In the genomic region with DNA sequence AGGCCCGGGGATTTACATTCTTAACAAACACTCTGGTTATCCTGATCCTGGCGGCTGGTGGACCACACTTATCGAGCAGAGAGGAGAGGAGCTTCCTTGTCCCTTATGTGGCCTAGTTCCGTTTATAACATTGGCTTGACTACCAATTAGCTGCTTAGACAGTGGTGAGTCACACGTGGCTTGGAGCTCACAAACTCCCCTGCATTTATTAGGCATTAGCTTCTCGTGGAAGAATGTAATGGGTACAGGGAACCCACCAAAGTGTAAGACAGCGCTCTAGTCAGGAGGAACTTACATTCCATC, we compare ENCODE assay signal across 16 mouse cellular contexts.
DNase-seq lines count a peak whose midpoint lies in the region; ATAC-seq and TF ChIP-seq lines count a peak whose summit lies in the region.
"Had no signal": no experiment of that assay in that cellular context is flagged by ENCODE, and none has a peak within 500 bp of the region (broad histone marks: within the 10 kb centered on the region; RNA-seq: fewer than 3 reads in every experiment).

No protein-coding gene starts in this region.

- no peak overlapping the region for H3K4me3 ChIP-seq in lung, embryonic 15.5 days
- no peak overlapping the region for H3K4me3 ChIP-seq in lung, adult 2 months (replicated peaks; ENCODE audit: extremely low read depth, low read depth, low read length)
- no peak overlapping the region for H3K4me3 ChIP-seq in embryonic fibroblast, embryonic 13.5 days (ENCODE audit: insufficient read depth, low read length)
- H3K4me3 ChIP-seq in stomach, embryonic 16.5 days (replicated peaks; ENCODE audit: low read length): no peak overlapping the region
- no peak overlapping the region for H3K4me3 ChIP-seq in layer of hippocampus, adult 2 months
- H3K4me3 ChIP-seq: embryonic facial prominence, embryonic 12.5 days; forebrain, embryonic 10.5 days; hindbrain, embryonic 13.5 days; megakaryocyte, embryonic 14.5 days; neural tube, embryonic 13.5 days had no signal

- 32% methylated on average over 7 of the region's 7 CpGs for WGBS in lung, embryonic 15.5 days
- WGBS in lung, adult 2 months: 42% methylated on average over 7 of the region's 7 CpGs
- 32% methylated on average over 7 of the region's 7 CpGs for WGBS in stomach, embryonic 16.5 days

- no peaks in the 10 kb centered on the region for H3K27me3 ChIP-seq in lung, embryonic 15.5 days
- no peaks in the 10 kb centered on the region for H3K27me3 ChIP-seq in stomach, embryonic 16.5 days (ENCODE audit: control insufficient read depth, insufficient read depth, low read length)
- H3K27me3 ChIP-seq: hindbrain, embryonic 13.5 days; neural tube, embryonic 13.5 days had no signal

- TF ChIP-seq CTCF in lung, adult 2 months (IDR thresholded peaks at IDR 0.05; ENCODE audit: insufficient read depth, low read length): no peak
- TF ChIP-seq CTCF in embryonic fibroblast, embryonic 13.5 days (IDR thresholded peaks at IDR 0.05; ENCODE audit: borderline replicate concordance, insufficient read depth, low read length): no peak
- no peak for TF ChIP-seq CTCF in layer of hippocampus, adult 2 months (conservative IDR thresholded peaks at IDR 0.05)

- H3K36me3 ChIP-seq in lung, embryonic 15.5 days: no peaks in the 10 kb centered on the region
- H3K36me3 ChIP-seq in stomach, embryonic 16.5 days (ENCODE audit: control insufficient read depth, insufficient read depth, low read length): no peaks in the 10 kb centered on the region
- H3K36me3 ChIP-seq: embryonic facial prominence, embryonic 12.5 days; forebrain, embryonic 10.5 days; hindbrain, embryonic 13.5 days; neural tube, embryonic 13.5 days had no signal

- no peak for DNase-seq in lung, adult 2 months
- peak; percentile 1 for DNase-seq in NIH3T3 (ENCODE audit: low read depth)
- no peak for DNase-seq in layer of hippocampus, adult 2 months (ENCODE audit: low spot score in 2 of 2)
- no peak for DNase-seq in thymus, postnatal 25 days
- DNase-seq: cerebellum, adult 18-20 months; forebrain, postnatal 0 days had no signal

- no peaks in the 10 kb centered on the region for H3K9me3 ChIP-seq in lung, embryonic 15.5 days
- H3K9me3 ChIP-seq in stomach, embryonic 16.5 days (replicated peaks; ENCODE audit: control insufficient read depth, low read length): no peaks in the 10 kb centered on the region
- H3K9me3 ChIP-seq: embryonic facial prominence, embryonic 12.5 days; forebrain, embryonic 10.5 days; hindbrain, embryonic 13.5 days; megakaryocyte, embryonic 14.5 days; neural tube, embryonic 13.5 days had no signal

- no peak overlapping the region for H3K9ac ChIP-seq in lung, embryonic 15.5 days
- H3K9ac ChIP-seq in stomach, embryonic 16.5 days (ENCODE audit: low read length): no peak overlapping the region
- H3K9ac ChIP-seq: embryonic facial prominence, embryonic 12.5 days; forebrain, postnatal 0 days; hindbrain, embryonic 13.5 days; neural tube, embryonic 13.5 days had no signal

- ATAC-seq in lung, embryonic 15.5 days (ENCODE audit: borderline replicate concordance, extremely low read depth, low FRiP score, low TSS enrichment): no peak
- no peak for ATAC-seq in stomach, embryonic 16.5 days (ENCODE audit: insufficient read depth, low FRiP score)
- ATAC-seq: CD4-positive, CD25-positive, alpha-beta regulatory T cell, adult 4 months; forebrain, postnatal 0 days had no signal

- H3K4me1 ChIP-seq in lung, embryonic 15.5 days: 0 out of 2 replicates have a peak, but pooled peaks cover 6% of the 10 kb centered on the region
- no peaks in the 10 kb centered on the region; the same call in 1 of the 2 replicates for H3K4me1 ChIP-seq in lung, adult 2 months (ENCODE audit: control insufficient read depth, insufficient read depth, low read length)
- no peaks in the 10 kb centered on the region for H3K4me1 ChIP-seq in embryonic fibroblast, embryonic 13.5 days (ENCODE audit: control insufficient read depth, insufficient read depth, low read length)
- H3K4me1 ChIP-seq in stomach, embryonic 16.5 days (ENCODE audit: control insufficient read depth, insufficient read depth, low read length): no peaks in the 10 kb centered on the region
- H3K4me1 ChIP-seq: embryonic facial prominence, embryonic 12.5 days; forebrain, embryonic 10.5 days; hindbrain, embryonic 13.5 days; neural tube, embryonic 13.5 days had no signal

- no peak overlapping the region for H3K4me2 ChIP-seq in lung, embryonic 15.5 days
- H3K4me2 ChIP-seq in stomach, embryonic 16.5 days (ENCODE audit: low read depth, low read length): no peak overlapping the region
- H3K4me2 ChIP-seq: embryonic facial prominence, embryonic 12.5 days; hindbrain, embryonic 13.5 days; liver, embryonic 11.5 days; neural tube, embryonic 13.5 days had no signal

- H3K27ac ChIP-seq in lung, embryonic 15.5 days: peak overlapping the region; percentile 75
- H3K27ac ChIP-seq in embryonic fibroblast, embryonic 13.5 days (ENCODE audit: insufficient read depth, low read length): peak overlapping the region; percentile 89
- H3K27ac ChIP-seq in stomach, embryonic 16.5 days (ENCODE audit: low read length): peak overlapping the region; percentile 78
- H3K27ac ChIP-seq in layer of hippocampus, adult 2 months: no peak overlapping the region; the same call in 1 of the 2 replicates
- H3K27ac ChIP-seq: embryonic facial prominence, embryonic 12.5 days; forebrain, embryonic 10.5 days; hindbrain, embryonic 13.5 days; neural tube, embryonic 13.5 days had no signal

- TF ChIP-seq POLR2A in lung, adult 2 months (IDR thresholded peaks at IDR 0.05; ENCODE audit: borderline replicate concordance, extremely low read depth, low read depth, low read length): no peak
- TF ChIP-seq POLR2A in embryonic fibroblast, embryonic 13.5 days (IDR thresholded peaks at IDR 0.05; ENCODE audit: low read depth, low read length): no peak
